Mouse (Mus musculus) CH12.LX (cell line): ENCODE measurements around the gene Cryl1. TPM values are rescaled to one million over a fixed set of nuclear protein-coding genes. Genes with fewer than 3 reads are reported as not detected.

Experiments used
- DNase-seq: peaks from one replicate; pipeline ENCODE4 v3.0.0-alpha.2; 2013; ENCODE audit errors: extremely low read depth
- H3K27ac ChIP-seq: 2 replicates; pipeline ENCODE4 v1.5.1; 2012; ENCODE audit warnings: low read depth, mild to moderate bottlenecking, control low read depth, moderate library complexity; ENCODE audit not compliant: insufficient read depth
- H3K27me3 ChIP-seq: replicated peaks from 2 replicates; pipeline ENCODE3; 2012; ENCODE audit warnings: inconsistent platforms
- H3K36me3 ChIP-seq, 2 experiments: replicated peaks in 1 of 2; 2 replicates each; pipeline versions ENCODE3 to v1.6.1; 2012; ENCODE audit warnings: inconsistent platforms in 1 of 2, low read length in 1 of 2, mild to moderate bottlenecking in 1 of 2, mixed read lengths in 1 of 2, moderate library complexity in 1 of 2; ENCODE audit not compliant: control insufficient read depth in 1 of 2, insufficient read depth in 1 of 2
- H3K4me1 ChIP-seq, 2 experiments: 2 replicates each; pipeline ENCODE4 v1.6.1; 2012; ENCODE audit warnings: inconsistent platforms in 1 of 2, moderate library complexity in 1 of 2; ENCODE audit not compliant: insufficient read depth in 2 of 2, control insufficient read depth in 1 of 2
- H3K4me2 ChIP-seq: 2 replicates; pipeline ENCODE4 v1.6.1; 2012; ENCODE audit warnings: low read depth, mild to moderate bottlenecking, control low read depth; ENCODE audit not compliant: poor library complexity, insufficient read depth, severe bottlenecking
- H3K4me3 ChIP-seq, 3 experiments: fragments of 150-350 bp in 1 of 3; sonication (generic) in 1 of 3; replicated peaks in 1 of 3; 2 replicates each; pipeline versions ENCODE3 to v1.5.1; 2011 to 2012; ENCODE audit warnings: low read depth in 2 of 3, low read length in 2 of 3, mild to moderate bottlenecking in 2 of 3, moderate library complexity in 2 of 3, control low read depth in 1 of 3, improper control_type of control experiment in 1 of 3, inconsistent platforms in 1 of 3, mixed read lengths in 1 of 3; ENCODE audit not compliant: poor library complexity in 1 of 3
- H3K79me2 ChIP-seq: replicated peaks from 2 replicates; pipeline ENCODE4 v1.6.1; 2012; ENCODE audit warnings: mild to moderate bottlenecking, moderate library complexity; ENCODE audit not compliant: control insufficient read depth, poor library complexity, insufficient read depth, severe bottlenecking; ENCODE audit errors: extremely low read depth
- H3K9ac ChIP-seq: 2 replicates; pipeline ENCODE4 v1.6.1; 2012; ENCODE audit warnings: low read depth, mild to moderate bottlenecking, control low read depth, moderate library complexity; ENCODE audit not compliant: insufficient read depth
- H3K9me3 ChIP-seq: replicated peaks from 2 replicates; pipeline ENCODE3; 2012; ENCODE audit warnings: low read length, inconsistent platforms, mixed read lengths
- BHLHE40 ChIP-seq: IDR thresholded peaks from 2 replicates; pipeline ENCODE4 v1.6.1; 2011; ENCODE audit warnings: mild to moderate bottlenecking, low read depth, low read length, improper control_type of control experiment
- CHD2 ChIP-seq: IDR thresholded peaks from 2 replicates; pipeline ENCODE4 v1.6.1; 2011; ENCODE audit warnings: low read length, improper control_type of control experiment
- EP300 ChIP-seq: IDR thresholded peaks from 2 replicates; pipeline ENCODE4 v1.6.1; 2011; ENCODE audit warnings: low read length, improper control_type of control experiment
- ETS1 ChIP-seq: conservative IDR thresholded peaks from 2 replicates; pipeline ENCODE4 v1.6.1; 2012; ENCODE audit warnings: low read depth, mild to moderate bottlenecking, inconsistent platforms, low read length, improper control_type of control experiment, moderate library complexity
- HCFC1 ChIP-seq: IDR thresholded peaks from 2 replicates; pipeline ENCODE4 v1.6.1; 2012; ENCODE audit warnings: low read depth, mild to moderate bottlenecking, inconsistent platforms, low read length, improper control_type of control experiment
- IRF4 ChIP-seq: IDR thresholded peaks from 2 replicates; pipeline ENCODE4 v1.6.1; 2014; ENCODE audit warnings: low read depth, mild to moderate bottlenecking, inconsistent platforms, low read length, improper control_type of control experiment
- JUN ChIP-seq: IDR thresholded peaks from 2 replicates; pipeline ENCODE4 v1.6.1; 2011; ENCODE audit warnings: low read depth, mild to moderate bottlenecking, low read length, improper control_type of control experiment, moderate library complexity; ENCODE audit not compliant: insufficient read depth
- KAT2A ChIP-seq: IDR thresholded peaks from 2 replicates; pipeline ENCODE4 v1.6.1; 2012; ENCODE audit warnings: low read length, improper control_type of control experiment, inconsistent platforms; ENCODE audit not compliant: insufficient replicate concordance
- MAFK ChIP-seq: IDR thresholded peaks from 2 replicates; pipeline ENCODE4 v1.6.1; 2011; ENCODE audit warnings: low read length, improper control_type of control experiment; ENCODE audit not compliant: insufficient replicate concordance
- MAX ChIP-seq: IDR thresholded peaks from 2 replicates; pipeline ENCODE4 v1.6.1; 2011; ENCODE audit warnings: low read length, improper control_type of control experiment
- MAZ ChIP-seq: IDR thresholded peaks from 2 replicates; pipeline ENCODE4 v1.6.1; 2012; ENCODE audit warnings: low read depth, mild to moderate bottlenecking, inconsistent platforms, low read length, improper control_type of control experiment, moderate library complexity
- MYC ChIP-seq: IDR thresholded peaks from 2 replicates; pipeline ENCODE4 v1.6.1; 2011; ENCODE audit warnings: low read depth, mild to moderate bottlenecking, improper control_type of control experiment, low read length
- NELFE ChIP-seq: IDR thresholded peaks from 2 replicates; pipeline ENCODE4 v1.6.1; 2011; ENCODE audit warnings: low read depth, low read length, improper control_type of control experiment
- PAX5 ChIP-seq: IDR thresholded peaks from 2 replicates; pipeline ENCODE4 v1.6.1; 2012; ENCODE audit warnings: low read length, inconsistent platforms, mixed read lengths
- POLR2A ChIP-seq: IDR thresholded peaks from 2 replicates; pipeline ENCODE4 v1.6.1; 2011; ENCODE audit warnings: low read depth, mild to moderate bottlenecking, improper control_type of control experiment, low read length
- USF2 ChIP-seq: conservative IDR thresholded peaks from 2 replicates; pipeline ENCODE4 v1.6.1; 2011; ENCODE audit warnings: low read depth, low read length, improper control_type of control experiment
- ZMIZ1 ChIP-seq: IDR thresholded peaks from 2 replicates; pipeline ENCODE4 v1.6.1; 2012; ENCODE audit warnings: low read depth, mild to moderate bottlenecking, inconsistent platforms, low read length, improper control_type of control experiment
- ZNF384 ChIP-seq: IDR thresholded peaks from 2 replicates; pipeline ENCODE4 v1.6.1; 2012; ENCODE audit warnings: low read depth, low read length, improper control_type of control experiment, inconsistent platforms
- dilution Hi-C: fragments of 300-500 bp; cut with MboI; formaldehyde crosslinking; loops from 2 replicates; pipeline ENCODE4 v1.14.3; 2020; ENCODE audit warnings: low sequenced_read_pairs; ENCODE audit not compliant: extremely low pct_unique_long_range_greater_than_20kb, extremely low pct_ligation_motif_present
- in situ Hi-C: fragments of 300-500 bp; cut with MboI; formaldehyde crosslinking; loops from 3 replicates; pipeline ENCODE4 v1.14.3; 2019; ENCODE audit warnings: low sequenced_read_pairs, low pct_ligation_motif_present, low pct_unique_long_range_greater_than_20kb, mixed read lengths
- polyA plus RNA-seq: library from polyadenylated mRNA; unstranded; fragments of >175 nt; gene quantifications from 2 replicates; pipeline ENCODE4 v1.2.1, GENCODE M21; 2012; ENCODE audit warnings: low read depth; ENCODE audit not compliant: insufficient read length
- total RNA-seq, 2 experiments: library from RNA; depleted of rRNA; stranded (reverse); fragments of 300-350 nt in 1 of 2; fragments of >200 nt in 1 of 2; gene quantifications; 2 replicates each; pipeline ENCODE4 v1.2.3; 2012 to 2014

Gene Cryl1
- total and polyA plus RNA-seq, 3 experiments = 13.1 to 33.7 (median 31.8) TPM

GRCm38 (mm10) chr14:57386758-57387561 is 11.4 kb downstream of the Cryl1 start:
- no peaks in the 10 kb centered on the region; a peak in 1 of 4 replicates for H3K4me1 ChIP-seq
- no peak overlapping the region for H3K4me2 ChIP-seq
- H3K4me3 ChIP-seq = no peak overlapping the region
- DNase-seq = no peak
- H3K9ac ChIP-seq = no peak overlapping the region
- no peaks in the 10 kb centered on the region for H3K27me3 ChIP-seq
- no peak overlapping the region for H3K27ac ChIP-seq
- dilution Hi-C loops (no loop called here), in situ Hi-C loops (loop anchor here (25.0 kb wide), 1 partner anchor 525 kb away; no protein-coding TSS in a partner anchor)
- no peaks in the 10 kb centered on the region for H3K9me3 ChIP-seq
- peaks cover 0 to 10% of the 10 kb centered on the region in 2 experiments for H3K36me3 ChIP-seq
- H3K79me2 ChIP-seq = no peaks in the 10 kb centered on the region
- TF ChIP-seq ETS1 (no peak), USF2 (no peak), MAZ (no peak), ZNF384 (no peak)

GRCm38 (mm10) chr14:57385667-57386066 is 12.7 kb downstream of the Cryl1 start:
- Histone ChIP-seq H3K27ac (no peak overlapping the region), H3K36me3 (peaks cover 0 to 13% of the 10 kb centered on the region in 2 experiments), H3K27me3 (no peaks in the 10 kb centered on the region), H3K4me1 (no peaks in the 10 kb centered on the region; a peak in 1 of 4 replicates), H3K79me2 (no peaks in the 10 kb centered on the region), H3K4me3 (no peak overlapping the region), H3K4me2 (no peak overlapping the region), H3K9me3 (no peaks in the 10 kb centered on the region), H3K9ac (no peak overlapping the region)
- no peak for DNase-seq
- no peak for TF ChIP-seq MYC
- TF ChIP-seq JUN = no peak
- no peak for TF ChIP-seq ZMIZ1
- TF ChIP-seq MAFK = no peak
- TF ChIP-seq POLR2A = no peak
- TF ChIP-seq MAX = no peak
- TF ChIP-seq NELFE = no peak
- TF ChIP-seq IRF4 = no peak
- TF ChIP-seq KAT2A = no peak
- TF ChIP-seq MAZ = no peak
- no peak for TF ChIP-seq BHLHE40
- no peak for TF ChIP-seq EP300
- TF ChIP-seq CHD2 = no peak
- TF ChIP-seq HCFC1 = no peak
- no peak for TF ChIP-seq PAX5
- dilution Hi-C loops (no loop called here), in situ Hi-C loops (loop anchor here (25.0 kb wide), 1 partner anchor 527 kb away; no protein-coding TSS in a partner anchor)
